Mouse (Mus musculus) heart, embryonic 16.5 days (tissue): ENCODE data around the gene Myh6. TPM values are rescaled to one million over a fixed set of nuclear protein-coding genes. Genes with fewer than 3 reads are reported as not detected.
"Not testable (repeated sequence)": the region's sequence is repeated elsewhere in the genome, so short reads cannot be mapped to it uniquely, and the experiment has no call there.

Experiments used
- ATAC-seq: fragments of 200-750 bp; cut with Nextera tagmentation; replicated peaks from 2 replicates; pipeline ENCODE4 v1.8.0; 2017; ENCODE audit warnings: moderate number of reproducible peaks; ENCODE audit not compliant: insufficient read depth, low FRiP score; ENCODE audit errors: extremely low read depth
- H3K27ac ChIP-seq: fragments of 300-500 bp; sonication (generic); 2 replicates; pipeline ENCODE4 v1.5.1; 2014; ENCODE audit warnings: mild to moderate bottlenecking, low read length, control low read depth, moderate library complexity
- H3K27me3 ChIP-seq: fragments of 300-500 bp; sonication (generic); 2 replicates; pipeline ENCODE4 v1.6.1; 2014; ENCODE audit warnings: low read length, mixed read lengths; ENCODE audit not compliant: control insufficient read depth, insufficient read depth
- H3K36me3 ChIP-seq: fragments of 300-500 bp; sonication (generic); 2 replicates; pipeline ENCODE4 v1.6.1; 2014; ENCODE audit not compliant: control insufficient read depth, insufficient read depth
- H3K4me1 ChIP-seq: fragments of 300-500 bp; sonication (generic); 2 replicates; pipeline ENCODE4 v1.6.1; 2014; ENCODE audit warnings: low read length, mixed read lengths; ENCODE audit not compliant: control insufficient read depth, insufficient read depth
- H3K4me2 ChIP-seq: fragments of 300-500 bp; sonication (generic); 2 replicates; pipeline ENCODE4 v1.6.1; 2014; ENCODE audit warnings: low read depth, mild to moderate bottlenecking, control low read depth, low read length
- H3K4me3 ChIP-seq: fragments of 300-500 bp; sonication (generic); 2 replicates; pipeline ENCODE4 v1.5.1; 2014; ENCODE audit warnings: mild to moderate bottlenecking, control low read depth, low read length
- H3K9ac ChIP-seq: fragments of 300-500 bp; sonication (generic); 2 replicates; pipeline ENCODE4 v1.6.1; 2014; ENCODE audit warnings: low read length, control low read depth
- H3K9me3 ChIP-seq: fragments of 300-500 bp; sonication (generic); replicated peaks from 2 replicates; pipeline ENCODE4 v1.6.1; 2016; ENCODE audit warnings: low read length; ENCODE audit not compliant: control insufficient read depth
- WGBS: fragments of 180-500 bp; shearing (Covaris S2); extraction: QIAGEN DNeasy Blood & Tissue Kit; methylation state at CpG from one replicate; pipeline ENCODE4 v1.1.7; 2014; 5-methylcytosine and 5-hydroxymethylcytosine counted together
- polyA plus RNA-seq: library from polyadenylated mRNA; unstranded; fragments of >200 nt; fragmentation: Nextera tagmentation; extraction: Ambion mirVana; gene quantifications from 2 replicates; pipeline ENCODE4 v1.2.1, GENCODE M21; 2015

Gene Myh6
- polyA plus RNA-seq, 1 experiment from 2014 or later: 2,585 TPM

DNA sequence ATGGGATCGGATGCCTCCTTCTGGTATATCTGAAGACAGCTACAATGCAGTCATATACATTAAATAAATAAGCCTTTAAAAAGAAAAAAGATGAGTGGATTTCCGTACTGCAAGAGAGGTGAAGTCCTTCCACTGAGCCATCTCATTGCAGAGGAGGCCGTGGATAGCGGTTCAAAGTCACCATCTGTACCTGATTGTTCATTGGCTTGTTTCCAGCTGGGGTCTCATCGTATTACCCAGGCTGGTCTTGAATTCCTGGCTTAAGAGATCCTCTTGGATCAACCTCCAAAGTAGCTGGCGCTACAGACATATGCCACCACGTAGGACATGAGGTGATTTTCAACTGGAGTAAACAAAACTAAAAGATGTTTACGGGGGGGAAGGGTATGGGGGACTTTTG is 39.2 kb upstream of the Myh6 start:
- peaks cover 4% of the 10 kb centered on the region; the same call in 1 of the 2 replicates for H3K9me3 ChIP-seq
- WGBS: 77% methylated on average over 8 of the region's 8 CpGs
- no peak overlapping the region; the same call in 1 of the 2 replicates for H3K9ac ChIP-seq
- peaks cover 3% of the 10 kb centered on the region for H3K36me3 ChIP-seq
- no peak overlapping the region for H3K4me3 ChIP-seq
- peak overlapping the region; percentile 100 for H3K27ac ChIP-seq
- H3K4me1 ChIP-seq: peaks cover 58% of the 10 kb centered on the region
- no peaks in the 10 kb centered on the region for H3K27me3 ChIP-seq
- ATAC-seq: no peak
- 0 out of 2 replicates have a peak overlapping the region, but pooled peaks have one; percentile 66 for H3K4me2 ChIP-seq

DNA sequence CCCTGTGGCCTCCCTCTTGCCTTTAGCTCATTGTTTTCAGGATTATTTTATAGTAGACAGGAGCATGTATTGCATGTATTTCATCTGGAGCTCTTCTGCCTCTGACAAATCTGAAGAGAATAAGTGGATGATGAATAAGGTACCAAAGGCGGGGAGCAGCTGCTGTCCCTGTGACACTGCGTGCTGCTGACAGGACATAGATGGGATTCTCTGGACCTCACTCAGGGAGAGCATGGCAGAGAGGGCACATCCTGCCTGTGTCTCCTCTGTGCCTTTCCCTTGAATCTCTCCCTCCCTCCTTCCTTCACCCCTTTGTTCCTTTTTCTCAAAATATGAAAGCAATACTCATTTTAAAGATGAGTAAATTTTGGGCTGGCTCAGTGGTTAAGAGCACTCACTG is 38.8 kb upstream of the Myh6 start:
- Histone ChIP-seq H3K27ac (peak overlapping the region; percentile 100), H3K4me2 (peak overlapping the region; percentile 66), H3K9ac (peak overlapping the region; percentile 59), H3K4me3 (no peak overlapping the region), H3K27me3 (no peaks in the 10 kb centered on the region), H3K4me1 (peaks cover 62% of the 10 kb centered on the region), H3K9me3 (peaks cover 4% of the 10 kb centered on the region; the same call in 1 of the 2 replicates), H3K36me3 (peaks cover 3% of the 10 kb centered on the region)
- ATAC-seq: no peak
- 38% methylated on average over 2 of the region's 2 CpGs for WGBS

DNA sequence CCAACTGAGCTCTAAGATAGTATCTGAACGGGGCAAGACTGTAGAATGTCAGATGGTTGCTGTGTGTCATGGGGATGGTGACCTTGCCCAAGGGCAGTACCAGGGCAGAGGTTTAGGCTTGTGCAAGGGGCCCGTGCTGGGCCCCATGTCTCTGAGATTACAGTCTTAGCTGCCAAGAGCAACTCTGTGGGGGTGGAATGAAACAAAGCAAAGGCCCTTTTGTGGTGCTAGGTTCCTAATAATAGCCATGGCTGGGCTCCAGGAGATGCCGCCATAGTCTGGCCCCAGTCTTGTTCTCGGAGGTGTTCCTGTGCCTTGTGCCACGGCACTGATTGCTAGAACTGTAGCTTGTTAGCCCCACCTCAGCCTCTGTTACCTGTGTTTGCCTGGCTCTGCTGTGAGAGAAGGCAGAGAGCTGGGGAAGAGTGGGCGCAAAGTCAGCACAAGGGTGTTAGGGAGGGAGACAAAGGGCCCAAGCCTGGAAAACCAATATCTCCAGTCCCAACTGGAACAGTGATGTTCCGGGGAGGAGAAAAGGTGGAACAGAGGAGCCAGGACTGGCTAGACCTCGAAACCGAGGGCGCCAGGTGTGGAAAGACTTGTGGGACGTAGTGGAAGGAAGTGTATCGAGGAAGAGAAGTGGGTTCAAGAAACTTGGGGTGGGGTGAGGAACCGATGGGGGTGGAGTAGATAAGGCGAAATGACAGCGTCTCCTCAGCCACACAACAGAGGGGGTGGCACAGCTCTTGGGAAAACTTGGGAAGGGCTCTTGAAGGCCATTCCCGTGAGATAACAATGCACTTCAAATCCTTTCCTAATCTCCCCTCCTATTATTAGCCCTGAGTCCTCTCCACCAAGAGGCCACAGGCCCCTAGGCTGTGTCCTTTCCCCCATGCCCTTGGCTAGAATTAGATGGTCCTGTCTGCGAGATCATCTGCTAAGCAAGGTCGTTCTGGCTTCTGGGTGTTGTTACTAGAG is 37.4 kb upstream of the Myh6 start:
- peak; percentile 85 for ATAC-seq
- Histone ChIP-seq H3K9ac (peak overlapping the region; percentile 79), H3K27me3 (no peaks in the 10 kb centered on the region), H3K36me3 (peaks cover 3% of the 10 kb centered on the region), H3K9me3 (peaks cover 4% of the 10 kb centered on the region; the same call in 1 of the 2 replicates), H3K4me2 (peak overlapping the region; percentile 66), H3K4me3 (peak overlapping the region; percentile 37), H3K4me1 (peaks cover 54% of the 10 kb centered on the region), H3K27ac (peak overlapping the region; percentile 100)
- 30% methylated on average over 18 of the region's 18 CpGs for WGBS

DNA sequence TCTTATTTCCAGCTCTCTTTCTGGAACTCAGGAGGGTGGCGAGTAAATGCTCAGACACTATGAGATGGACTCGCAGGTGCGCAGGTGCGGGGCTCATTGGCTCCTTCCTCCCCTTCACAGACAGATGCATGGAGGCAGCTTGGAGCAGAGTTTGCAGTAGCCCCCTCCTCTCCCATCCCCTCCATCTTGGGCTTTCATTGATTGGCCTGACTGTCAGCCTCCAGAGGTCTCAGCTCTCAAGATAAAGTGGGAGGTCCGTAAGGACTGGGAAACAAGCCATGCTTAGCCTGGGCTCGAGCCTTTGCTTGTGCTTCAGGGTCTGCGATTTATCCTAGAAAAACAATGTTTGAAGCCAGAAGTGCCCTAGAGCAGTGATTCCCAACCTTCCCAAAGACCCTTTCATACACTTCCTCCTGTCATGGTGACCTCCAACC is 36.0 kb upstream of the Myh6 start:
- H3K9ac ChIP-seq: peak overlapping the region; percentile 61
- H3K36me3 ChIP-seq: peaks cover 3% of the 10 kb centered on the region
- H3K9me3 ChIP-seq: peaks cover 4% of the 10 kb centered on the region; the same call in 1 of the 2 replicates
- no peak for ATAC-seq
- peak overlapping the region; percentile 33 for H3K4me2 ChIP-seq
- peaks cover 55% of the 10 kb centered on the region for H3K4me1 ChIP-seq
- no peak overlapping the region; the same call in 1 of the 2 replicates for H3K4me3 ChIP-seq
- WGBS: 33% methylated on average over 7 of the region's 7 CpGs
- H3K27me3 ChIP-seq: no peaks in the 10 kb centered on the region
- H3K27ac ChIP-seq: peak overlapping the region; percentile 100

DNA sequence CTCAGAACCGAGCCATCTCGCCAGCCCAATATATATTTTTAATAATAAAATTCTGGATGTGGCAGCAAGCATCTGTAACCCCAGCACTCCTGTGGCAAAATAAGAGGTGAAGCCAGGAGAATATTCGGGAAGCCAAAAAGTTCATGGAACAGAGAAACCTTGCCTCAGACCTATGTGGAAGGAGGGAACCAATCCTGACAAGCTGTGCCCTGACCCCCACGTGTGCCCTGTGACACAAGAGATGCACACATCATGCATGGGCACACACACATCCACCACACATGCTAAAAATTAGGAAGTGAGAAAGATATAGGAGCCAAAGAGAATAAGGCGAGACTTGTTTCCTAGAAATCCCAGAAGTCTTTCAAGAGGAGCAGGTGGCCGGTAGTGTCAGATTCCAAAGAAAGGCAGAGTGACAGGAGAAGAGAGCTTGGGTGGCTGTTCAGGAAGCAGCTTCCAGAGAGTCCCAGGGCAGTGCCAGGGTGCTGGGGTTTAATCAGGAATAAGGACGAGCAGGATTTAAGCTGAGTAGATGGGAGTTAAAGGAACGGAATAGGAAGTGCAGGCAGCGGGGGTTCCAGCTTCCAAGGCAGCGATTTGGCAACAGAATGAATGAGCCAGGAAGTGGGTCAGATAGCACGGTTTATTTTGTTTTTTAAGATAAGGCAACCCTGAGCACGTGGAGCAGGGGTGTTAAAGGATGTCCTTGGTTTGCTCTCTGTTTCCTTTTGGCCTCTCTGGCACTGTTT is 35.4 kb upstream of the Myh6 start:
- peak overlapping the region; percentile 100 for H3K27ac ChIP-seq

DNA sequence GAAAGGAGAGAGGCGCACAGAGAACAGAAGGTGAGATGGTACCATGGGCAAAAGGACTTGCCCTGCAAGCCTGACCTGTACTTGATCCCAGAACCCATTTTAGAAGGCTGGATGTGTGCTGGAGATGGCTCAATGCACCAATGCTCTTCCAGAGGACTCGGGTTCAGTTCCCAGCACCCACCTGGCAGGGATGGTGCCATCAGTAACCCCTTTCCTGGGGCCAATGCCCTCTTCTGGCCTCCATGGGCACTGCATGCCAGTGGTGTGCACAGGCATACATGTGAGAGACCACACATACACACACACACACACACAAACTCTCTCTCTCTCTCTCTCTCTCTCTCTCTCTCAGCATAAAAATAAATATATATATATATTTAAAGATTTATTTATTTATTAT is 34.7 kb upstream of the Myh6 start:
- H3K4me1 ChIP-seq: peaks cover 57% of the 10 kb centered on the region
- H3K27me3 ChIP-seq: no peaks in the 10 kb centered on the region
- ATAC-seq: no peak
- 100% methylated on average over 2 of the region's 2 CpGs for WGBS
- H3K4me2 ChIP-seq: no peak overlapping the region
- no peak overlapping the region for H3K9ac ChIP-seq
- peaks cover 3% of the 10 kb centered on the region for H3K36me3 ChIP-seq
- no peak overlapping the region for H3K4me3 ChIP-seq
- peak overlapping the region; percentile 100 for H3K27ac ChIP-seq
- peaks cover 4% of the 10 kb centered on the region; the same call in 1 of the 2 replicates for H3K9me3 ChIP-seq

More for the DNA sequence above, 35.4 kb upstream of the Myh6 start:
- Histone ChIP-seq H3K4me1 (peaks cover 57% of the 10 kb centered on the region), H3K9ac (peak overlapping the region; percentile 61), H3K4me2 (peak overlapping the region; percentile 33), H3K9me3 (peaks cover 4% of the 10 kb centered on the region; the same call in 1 of the 2 replicates), H3K36me3 (peaks cover 3% of the 10 kb centered on the region), H3K27me3 (no peaks in the 10 kb centered on the region), H3K4me3 (no peak overlapping the region; the same call in 1 of the 2 replicates)
- 0 out of 2 replicates have a peak, but pooled peaks have one; percentile 1 for ATAC-seq
- WGBS: 29% methylated on average over 12 of the region's 12 CpGs

DNA sequence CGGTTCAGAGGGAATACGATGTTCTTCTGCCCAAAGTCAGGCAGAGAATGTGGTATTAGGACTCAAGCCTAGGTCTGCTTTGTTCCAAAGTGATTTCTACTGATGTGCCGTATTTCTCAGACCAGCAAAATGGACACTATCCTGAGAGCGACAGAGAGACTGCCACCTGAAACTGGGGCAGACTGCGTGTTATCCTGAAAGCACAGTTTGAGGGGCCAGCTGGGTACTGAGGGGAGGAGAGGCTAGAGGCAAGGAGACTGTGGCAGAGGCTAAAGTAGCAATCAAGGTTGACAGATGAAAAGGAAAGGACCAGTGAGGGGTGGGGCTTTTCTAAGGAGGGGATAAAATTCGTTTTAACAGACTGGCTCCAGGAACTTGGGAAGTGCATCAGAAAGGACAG is 34.1 kb upstream of the Myh6 start:
- no peak for ATAC-seq
- 84% methylated on average over 6 of the region's 6 CpGs for WGBS
- Histone ChIP-seq H3K36me3 (peaks cover 3% of the 10 kb centered on the region), H3K4me2 (no peak overlapping the region), H3K27ac (peak overlapping the region; percentile 100), H3K9me3 (peaks cover 4% of the 10 kb centered on the region; the same call in 1 of the 2 replicates), H3K27me3 (no peaks in the 10 kb centered on the region), H3K9ac (no peak overlapping the region), H3K4me1 (peaks cover 55% of the 10 kb centered on the region), H3K4me3 (no peak overlapping the region)

DNA sequence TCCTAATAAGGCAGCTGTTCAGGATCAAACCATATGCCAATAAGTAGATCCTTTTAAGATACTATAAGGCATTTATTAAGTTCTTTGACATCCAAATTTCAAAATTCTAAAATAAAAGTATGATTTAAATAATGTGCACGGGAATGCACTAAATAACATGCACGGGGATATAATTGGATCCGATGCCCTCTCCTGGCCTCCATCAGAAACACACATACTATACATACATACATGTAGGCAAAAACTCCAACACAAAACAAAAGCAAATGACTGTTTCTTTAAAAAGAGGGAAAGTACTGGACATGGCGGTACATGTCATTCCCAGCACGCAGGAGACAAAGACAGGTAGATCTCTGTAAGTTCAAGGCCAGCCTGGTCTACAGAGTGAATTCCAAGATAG is 33.1 kb upstream of the Myh6 start:
- H3K4me3 ChIP-seq, H3K9ac ChIP-seq, H3K4me2 ChIP-seq, ATAC-seq, H3K36me3 ChIP-seq, H3K27me3 ChIP-seq, H3K9me3 ChIP-seq: not testable (repeated sequence)
- 75% methylated on average over 5 of the region's 5 CpGs for WGBS
- Histone ChIP-seq H3K4me1 (peaks cover 58% of the 10 kb centered on the region), H3K27ac (0 out of 2 replicates have a peak overlapping the region, but pooled peaks have one; percentile 1)
